Mouse (Mus musculus) B cell, adult 2 months (primary cell): Measurements from ENCODE around the gene Ate1.

Source experiments
- DNase-seq, 2 experiments: peaks; one replicate each; pipeline ENCODE4 v3.0.0; 2022

Ate1 gene

GRCm38 (mm10) chr7:130520812-130521422 lies 748 bp upstream of the Ate1 start:
- no peak for DNase-seq

DNA sequence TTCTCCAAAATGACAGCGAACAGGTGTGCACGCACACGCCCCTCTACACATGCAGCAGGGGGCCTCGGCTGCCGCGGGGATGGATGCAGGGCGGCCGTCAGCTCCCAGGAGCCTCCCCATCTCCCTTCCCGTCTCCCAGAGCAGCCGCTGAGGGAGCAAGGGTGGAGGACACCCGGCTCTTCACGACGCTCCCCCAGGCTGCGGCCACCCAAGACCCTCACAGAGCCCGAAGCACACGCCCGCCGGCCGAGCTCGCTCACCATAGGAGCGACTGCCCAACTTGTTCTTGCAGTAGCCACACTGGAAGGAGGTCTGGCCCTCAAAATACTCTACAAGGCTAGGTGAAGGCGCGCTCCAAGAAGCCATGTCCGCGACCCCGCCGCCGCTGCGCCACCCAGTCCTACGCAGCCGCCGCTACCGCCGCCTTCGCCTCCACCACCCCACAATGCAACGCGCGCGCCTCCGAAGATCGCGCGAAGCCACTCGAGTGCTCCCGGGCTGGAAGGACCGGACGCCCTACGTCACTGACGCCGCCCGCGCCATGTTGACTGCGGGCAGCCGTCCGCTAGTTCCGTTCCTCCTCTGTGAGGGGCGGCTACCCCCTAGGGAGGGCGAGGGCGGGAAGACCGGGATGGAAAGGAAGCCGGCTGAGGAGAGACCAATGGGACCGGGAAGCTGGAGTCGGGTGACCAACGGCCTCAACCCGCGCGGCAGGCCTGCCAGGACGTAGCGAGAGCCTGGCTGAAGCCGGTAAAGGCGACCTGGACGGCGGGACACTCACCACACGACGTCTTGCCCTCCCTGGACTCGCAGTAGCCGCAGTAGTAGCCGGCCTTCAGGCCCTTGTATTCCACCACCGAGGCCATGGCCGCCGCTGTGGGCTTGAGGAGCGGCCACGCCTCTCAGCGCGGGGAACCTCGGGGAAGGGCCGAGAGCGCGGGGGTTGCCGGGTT lies 797 bp downstream of the Ate1 start:
- peak; percentile 95 to 96 for DNase-seq

DNA sequence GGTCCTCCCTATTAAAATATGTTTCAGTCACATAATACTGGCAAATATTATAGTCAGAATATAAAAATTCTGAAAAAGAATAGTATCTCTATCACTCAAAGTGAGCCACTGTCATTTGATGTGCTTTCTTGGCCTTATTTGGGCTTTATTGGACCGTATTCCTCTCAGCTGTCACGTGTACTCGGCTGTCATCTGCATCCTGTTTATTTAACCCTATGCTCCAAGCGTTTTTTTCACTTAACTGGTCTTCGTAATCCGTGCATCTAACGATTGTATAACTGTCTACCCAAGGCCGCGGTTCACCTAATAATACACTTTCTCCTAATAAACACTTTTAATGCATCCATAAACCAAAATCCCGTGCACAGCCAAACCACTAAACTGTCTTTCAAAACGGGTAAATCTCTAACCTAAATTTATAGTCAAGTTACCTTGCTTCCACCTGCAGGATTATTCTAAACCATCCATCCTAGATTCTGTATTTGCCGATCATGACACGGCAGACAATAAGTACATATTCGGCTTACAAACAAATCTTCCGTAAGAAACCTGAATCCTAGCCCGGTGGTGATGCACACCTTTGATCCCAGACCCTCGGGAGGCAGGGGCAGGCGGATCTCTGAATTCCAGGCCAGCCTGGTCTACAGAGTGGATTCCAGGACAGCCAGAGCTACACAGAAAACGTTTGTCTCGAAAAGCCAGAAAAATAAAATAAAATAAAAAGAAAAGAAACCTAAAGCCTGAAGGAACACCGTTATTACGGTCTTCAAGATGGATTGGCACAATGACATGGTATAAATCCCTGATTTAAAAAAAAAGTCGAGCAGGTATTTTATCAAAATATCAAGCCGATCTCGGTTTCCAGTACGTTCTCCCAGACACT lies 1.7 kb downstream of the Ate1 start:
- DNase-seq: peak; percentile 9 to 13

- no peak for DNase-seq
Observed at GRCm38 (mm10) chr7:130510243-130510642, 9.9 kb downstream of the Ate1 start.

DNA sequence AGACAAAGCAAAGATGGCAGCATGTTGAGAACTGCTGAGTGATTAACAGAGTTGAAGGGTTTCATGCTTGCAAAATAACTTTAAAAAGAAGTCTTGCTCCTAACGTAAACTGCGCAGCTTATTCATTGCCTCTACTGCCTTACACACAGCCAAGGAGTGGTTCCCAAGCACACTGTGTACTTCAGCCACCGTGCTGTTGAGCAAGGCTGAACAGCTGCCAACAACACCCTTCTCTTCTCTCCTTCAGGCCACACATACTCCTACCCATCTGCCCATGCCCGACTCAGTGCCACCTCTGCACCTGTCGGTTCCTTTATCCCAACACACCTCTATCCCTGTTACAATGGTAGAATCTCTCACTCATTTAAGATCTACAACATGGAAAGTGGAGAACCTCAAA lies 17.2 kb downstream of the Ate1 start:
- no peak for DNase-seq

DNA sequence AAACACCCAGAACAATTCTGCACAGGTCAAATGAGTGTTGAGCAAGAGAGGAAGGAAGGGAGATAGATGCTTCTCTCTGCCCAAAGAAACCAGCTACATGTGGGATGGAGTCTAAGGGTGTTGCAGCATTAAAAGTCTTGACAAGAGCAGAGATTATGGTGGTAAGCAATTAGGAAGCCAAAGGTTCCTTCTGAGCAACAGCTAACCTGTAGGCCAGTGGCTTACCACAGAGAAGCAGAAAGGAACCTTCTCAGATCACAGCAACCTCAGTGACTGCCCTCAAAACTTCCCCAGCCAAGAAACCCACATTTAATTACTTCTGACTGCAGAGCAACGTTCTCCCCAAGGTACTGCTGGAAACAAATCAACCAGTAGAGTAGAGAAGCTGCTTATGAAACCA lies 18.7 kb downstream of the Ate1 start:
- DNase-seq: no peak

- DNase-seq: no peak
Observed at GRCm38 (mm10) chr7:130493346-130493745, 26.8 kb downstream of the Ate1 start.

GRCm38 (mm10) chr7:130492026-130492425 lies 28.1 kb downstream of the Ate1 start:
- no peak for DNase-seq

- DNase-seq: peak; percentile 12 to 13
Observed at GRCm38 (mm10) chr7:130479003-130479402, 41.2 kb downstream of the Ate1 start.

GRCm38 (mm10) chr7:130475970-130476369 lies 44.2 kb downstream of the Ate1 start:
- peak; percentile 13 to 16 for DNase-seq

GRCm38 (mm10) chr7:130473881-130474280 lies 46.3 kb downstream of the Ate1 start:
- DNase-seq: no peak

DNA sequence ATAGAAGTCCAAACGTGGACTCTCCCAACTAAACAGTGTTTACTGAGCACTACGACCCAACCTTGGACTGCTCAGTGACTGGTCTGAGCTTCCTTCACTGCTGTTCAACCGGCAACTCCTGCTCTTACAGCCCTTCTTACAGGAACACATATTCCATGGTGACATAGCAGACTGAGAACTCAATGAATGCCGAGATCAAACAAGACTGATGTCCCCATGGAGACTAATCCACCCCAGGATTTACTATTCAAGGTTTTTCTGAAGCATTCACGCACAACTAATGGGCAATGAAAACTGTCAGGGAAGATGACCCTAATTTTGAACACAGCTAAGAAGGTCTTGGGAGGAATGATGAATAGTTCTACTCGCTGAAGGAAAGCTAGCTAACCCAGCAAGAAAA lies 47.5 kb downstream of the Ate1 start:
- DNase-seq: no peak

DNA sequence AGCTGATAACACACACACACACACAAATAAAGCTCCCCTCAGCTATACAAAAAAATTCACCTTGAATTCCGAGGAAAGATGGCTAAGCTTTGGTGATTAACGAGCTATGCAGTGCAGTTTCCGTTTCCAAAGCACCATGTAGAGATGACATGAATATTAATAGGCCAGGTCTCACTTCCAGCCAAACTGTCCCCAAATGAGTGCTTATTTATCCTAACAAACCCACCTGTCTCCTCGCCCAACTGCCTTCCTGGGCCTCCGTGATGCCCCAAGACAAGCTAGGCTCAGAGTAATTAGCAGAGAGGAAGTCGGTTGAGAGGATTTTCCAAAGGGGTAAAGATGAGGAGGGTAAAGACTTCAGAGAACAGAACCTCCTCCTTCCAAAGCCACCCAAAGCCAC lies 49.1 kb downstream of the Ate1 start:
- DNase-seq: no peak

- DNase-seq: no peak
Observed at GRCm38 (mm10) chr7:130455587-130456246, 64.5 kb downstream of the Ate1 start.

GRCm38 (mm10) chr7:130454226-130454625 lies 65.9 kb downstream of the Ate1 start:
- DNase-seq: no peak

GRCm38 (mm10) chr7:130435776-130436175 lies 84.4 kb downstream of the Ate1 start:
- DNase-seq: no peak

GRCm38 (mm10) chr7:130432141-130432540 lies 88.0 kb downstream of the Ate1 start:
- DNase-seq: no peak

- DNase-seq: no peak
Observed at GRCm38 (mm10) chr7:130426586-130426985, 93.6 kb downstream of the Ate1 start.

DNA sequence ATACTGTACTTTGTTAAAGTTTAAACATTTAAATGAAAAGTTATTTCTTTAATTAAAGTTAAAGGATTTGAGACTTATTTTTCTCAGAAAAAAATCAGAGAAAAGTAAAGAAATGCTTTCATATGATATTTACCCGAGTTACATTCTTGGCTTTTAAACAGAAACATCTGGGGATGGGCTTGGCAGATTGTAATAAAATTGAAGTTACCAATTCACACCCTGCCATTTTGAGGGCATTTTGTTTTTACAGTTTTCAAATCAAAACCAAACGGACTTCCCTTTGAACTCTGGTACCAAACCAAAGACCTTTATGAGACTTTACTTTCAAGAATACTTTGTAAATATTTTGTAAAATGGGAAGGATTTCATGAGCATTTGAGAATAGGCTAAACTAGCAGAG lies 94.2 kb downstream of the Ate1 start:
- no peak for DNase-seq

GRCm38 (mm10) chr7:130419961-130420360 lies 100.2 kb downstream of the Ate1 start:
- DNase-seq: no peak

GRCm38 (mm10) chr7:130407622-130408021 lies 112.5 kb downstream of the Ate1 start:
- DNase-seq: no peak

DNA sequence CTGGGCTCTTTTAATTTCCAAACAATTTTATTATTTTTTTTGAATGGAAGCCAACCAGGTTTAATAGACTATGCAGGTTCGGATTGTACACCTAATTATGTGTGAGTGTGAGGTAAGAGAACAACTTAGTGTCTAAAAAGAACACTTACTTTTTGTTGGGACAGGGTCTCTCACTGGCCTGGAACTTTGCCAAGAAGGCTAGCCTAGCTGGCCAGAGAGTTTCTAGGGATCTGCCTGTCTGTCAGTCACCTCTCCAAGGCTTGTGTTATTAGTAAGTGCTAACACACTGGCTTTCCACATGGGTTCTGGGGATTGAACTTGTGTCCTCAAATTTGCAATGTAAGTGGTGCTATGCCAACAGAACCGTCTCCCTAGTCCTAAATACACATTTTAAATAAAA lies 116.8 kb downstream of the Ate1 start:
- no peak for DNase-seq

DNA sequence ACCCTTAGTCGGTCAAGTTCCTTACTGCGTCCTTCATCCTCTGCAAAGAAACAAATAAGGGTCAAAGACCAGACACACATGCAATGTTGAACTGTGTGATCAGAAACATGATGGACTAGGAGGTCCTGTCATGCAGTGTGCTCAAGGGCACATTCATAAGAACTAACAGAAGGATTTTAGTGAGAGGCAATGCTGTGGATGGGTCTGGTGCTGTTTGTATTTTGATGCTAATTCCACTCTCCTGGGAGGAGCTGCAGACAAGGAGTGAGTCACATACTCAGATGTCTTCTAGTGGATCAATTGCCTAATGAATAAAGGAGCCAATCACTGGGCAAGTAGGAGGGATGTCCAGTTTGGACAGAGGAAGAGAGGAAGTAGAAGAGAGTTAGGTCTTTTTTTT lies 125.5 kb downstream of the Ate1 start:
- no peak for DNase-seq
